Mouse (Mus musculus): ENCODE results near the gene Gjb5. TPM values are rescaled to one million over a fixed set of nuclear protein-coding genes. Genes with fewer than 3 reads are reported as not detected.
A peak's percentile ranks its signal among the peaks of the same experiment; 100 is the strongest.

The Gjb5 gene
- total RNA-seq (2021): not detected

GRCm38 (mm10) chr4:127358018-127358417 lies at the start of gene Gjb5:
Gene Gjb5 (minus strand): TSS chr4:127358181.
- no peak for DNase-seq

- no peak for DNase-seq
Measured at GRCm38 (mm10) chr4:127402614-127403013, 44.6 kb upstream of the Gjb5 start.

- no peak for DNase-seq
Measured at GRCm38 (mm10) chr4:127402166-127402565, 44.2 kb upstream of the Gjb5 start.

- peak in 1 of 2 experiments; percentile 8 for DNase-seq
Measured at GRCm38 (mm10) chr4:127400165-127401145, 42.5 kb upstream of the Gjb5 start.

- DNase-seq: no peak
Measured at GRCm38 (mm10) chr4:127395591-127395990, 37.6 kb upstream of the Gjb5 start.

- peak in 1 of 2 experiments; percentile 27 for DNase-seq
Measured at GRCm38 (mm10) chr4:127389645-127390044, 31.7 kb upstream of the Gjb5 start.

- no peak for DNase-seq
Measured at GRCm38 (mm10) chr4:127377344-127377743, 19.4 kb upstream of the Gjb5 start.

GRCm38 (mm10) chr4:127375541-127376177 lies 17.7 kb upstream of the Gjb5 start:
- no peak for DNase-seq

GRCm38 (mm10) chr4:127374645-127375044 lies 16.7 kb upstream of the Gjb5 start:
- no peak for DNase-seq

GRCm38 (mm10) chr4:127373491-127373890 lies 15.5 kb upstream of the Gjb5 start:
- DNase-seq: no peak

- no peak for DNase-seq
Measured at GRCm38 (mm10) chr4:127371546-127371945, 13.6 kb upstream of the Gjb5 start.

- DNase-seq: no peak
Measured at GRCm38 (mm10) chr4:127370447-127370846, 12.5 kb upstream of the Gjb5 start.

- DNase-seq: peak; percentile 64 to 67
Measured at GRCm38 (mm10) chr4:127368379-127368973, 10.5 kb upstream of the Gjb5 start.

- DNase-seq: no peak
Measured at GRCm38 (mm10) chr4:127365834-127366233, 7.9 kb upstream of the Gjb5 start.

GRCm38 (mm10) chr4:127365433-127365832 lies 7.5 kb upstream of the Gjb5 start:
- no peak for DNase-seq

GRCm38 (mm10) chr4:127364431-127364830 lies 6.5 kb upstream of the Gjb5 start:
- DNase-seq: no peak

- DNase-seq: no peak
Measured at GRCm38 (mm10) chr4:127363331-127363730, 5.3 kb upstream of the Gjb5 start.

- DNase-seq: no peak
Measured at GRCm38 (mm10) chr4:127362520-127362919, 4.5 kb upstream of the Gjb5 start.

GRCm38 (mm10) chr4:127354506-127355485 lies 3.2 kb downstream of the Gjb5 start:
- DNase-seq: no peak

GRCm38 (mm10) chr4:127353951-127354438 lies 4.0 kb downstream of the Gjb5 start, which contains the start of gene Gjb4:
Gene Gjb4 (minus strand): TSS chr4:127354081.
- no peak for DNase-seq

- no peak for DNase-seq
Measured at GRCm38 (mm10) chr4:127352594-127352993, 5.4 kb downstream of the Gjb5 start.

Measured in layer of hippocampus, postnatal 36 days (tissue).